Mouse (Mus musculus) layer of hippocampus, adult 9-10 months (tissue): ENCODE data around the gene Olfr736.

Experiments used
- DNase-seq: peaks from one replicate; pipeline ENCODE4 v3.0.0; 2022; ENCODE audit warnings: low spot score

Gene Olfr736

GRCm38 (mm10) chr14:50380863-50381262, at the start of gene Olfr736:
TSS of gene Olfr736 (plus strand) at chr14:50381163.
- DNase-seq = no peak

- no peak for DNase-seq
These were observed 32.2 kb upstream of the Olfr736 start, which contains the start of gene Olfr735 for GRCm38 (mm10) chr14:50348796-50349195. TSS of gene Olfr735 (minus strand) at chr14:50348872.

GRCm38 (mm10) chr14:50352438-50352837, 28.5 kb upstream of the Olfr736 start:
- DNase-seq = no peak

GRCm38 (mm10) chr14:50356725-50357124, 24.2 kb upstream of the Olfr736 start:
- DNase-seq = no peak

GRCm38 (mm10) chr14:50357593-50357992, 23.4 kb upstream of the Olfr736 start, which contains the start of gene Tlr11:
TSS of gene Tlr11 (plus strand) at chr14:50357914.
- DNase-seq = no peak

GRCm38 (mm10) chr14:50360480-50360879, 20.5 kb upstream of the Olfr736 start:
- no peak for DNase-seq

- no peak for DNase-seq
These were observed 17.4 kb upstream of the Olfr736 start for GRCm38 (mm10) chr14:50363561-50363960.

GRCm38 (mm10) chr14:50407268-50407667, 26.3 kb downstream of the Olfr736 start, which contains the start of gene Olfr738:
TSS of gene Olfr738 (plus strand) at chr14:50407568.
- DNase-seq = no peak

GRCm38 (mm10) chr14:50418326-50418725, 37.4 kb downstream of the Olfr736 start, which contains the start of gene Olfr739:
TSS of gene Olfr739 (plus strand) at chr14:50418626.
- DNase-seq = no peak
